In the genomic region with DNA sequence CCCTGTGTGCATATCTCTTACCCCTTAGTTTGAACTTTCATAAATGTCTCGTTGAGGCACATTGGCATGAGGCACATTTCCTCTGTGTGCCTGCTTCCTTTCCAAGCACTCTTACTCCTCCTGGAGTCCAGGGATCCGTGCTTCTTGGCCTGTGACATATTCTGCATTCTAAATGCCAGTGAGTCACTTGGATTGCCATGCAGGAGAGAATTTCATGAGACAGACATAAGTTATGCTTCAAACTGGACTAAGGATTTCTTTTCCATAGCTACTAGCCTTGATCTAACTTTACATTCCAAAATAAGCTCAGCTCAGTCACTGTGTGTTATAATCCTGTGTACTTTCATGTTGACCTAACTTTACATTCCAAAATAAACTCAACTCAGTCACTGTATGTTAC, we compare ENCODE assay signal across 27 mouse cellular contexts. TPM values are rescaled to one million over a fixed set of nuclear protein-coding genes. Genes with fewer than 3 reads are reported as not detected.
"Had no signal": no experiment of that assay in that cellular context is flagged by ENCODE, and none has a peak within 500 bp of the region (broad histone marks: within the 10 kb centered on the region; RNA-seq: fewer than 3 reads in every experiment).

No protein-coding gene starts in this region.

- H3K27ac ChIP-seq: kidney, postnatal 0 days; left cerebral cortex, adult 2 months; liver, embryonic 12.5 days; liver, embryonic 15.5 days; stomach, embryonic 15.5 days had no signal

- ATAC-seq: liver, embryonic 12.5 days had no signal

- H3K27me3 ChIP-seq: liver, embryonic 12.5 days; liver, embryonic 15.5 days; stomach, embryonic 15.5 days had no signal

- H3K4me1 ChIP-seq: liver, embryonic 12.5 days; liver, embryonic 15.5 days; stomach, embryonic 15.5 days had no signal

- H3K9ac ChIP-seq: liver, embryonic 12.5 days; liver, embryonic 15.5 days; stomach, embryonic 15.5 days had no signal

- DNase-seq: kidney, adult 2 months; kidney, postnatal 25 days; layer of hippocampus, postnatal 36 days; lung, adult 2 months; lung, postnatal 14 days; lung, postnatal 4 days; midbrain, embryonic 14.5 days; right cerebral cortex, adult 18-20 months; right cerebral cortex, postnatal 14 days; right cerebral cortex, postnatal 4 days; thymus, adult 18-20 months; thymus, postnatal 14 days; thymus, postnatal 4 days had no signal

- H3K4me3 ChIP-seq: left cerebral cortex, adult 2 months; liver, embryonic 12.5 days; liver, embryonic 15.5 days; stomach, embryonic 15.5 days had no signal

- H3K9me3 ChIP-seq: liver, embryonic 12.5 days; liver, embryonic 15.5 days; stomach, embryonic 15.5 days had no signal

- H3K4me2 ChIP-seq: liver, embryonic 12.5 days; liver, embryonic 15.5 days; midbrain, embryonic 11.5 days; stomach, embryonic 15.5 days had no signal

- H3K36me3 ChIP-seq: liver, embryonic 12.5 days; liver, embryonic 15.5 days; stomach, embryonic 15.5 days had no signal

RNA-seq across cellular contexts. Expression of a gene that starts 4.1 kb away (rescaled TPM):
- polyA plus RNA-seq: midbrain, embryonic 11.5 days; midbrain, embryonic 14.5 days had no signal

RNA-seq across cellular contexts. Expression of a gene that starts 36.9 kb away (rescaled TPM):
- polyA plus RNA-seq: kidney, embryonic 14.5 days; kidney, postnatal 0 days; limb, embryonic 11.5 days; limb, embryonic 14.5 days; liver, embryonic 12.5 days; liver, embryonic 15.5 days; lung, adult 2 months; lung, embryonic 16.5 days; midbrain, embryonic 11.5 days; midbrain, embryonic 14.5 days; midbrain, postnatal 0 days; neural tube, embryonic 11.5 days; neural tube, embryonic 14.5 days; stomach, embryonic 15.5 days; testis, adult 2 months had no signal

RNA-seq across cellular contexts. Expression of a gene that starts 49.0 kb away (rescaled TPM):
- polyA plus RNA-seq: kidney, adult 2 months; kidney, embryonic 14.5 days; kidney, postnatal 0 days; limb, embryonic 11.5 days; limb, embryonic 14.5 days; liver, embryonic 12.5 days; liver, embryonic 15.5 days; lung, adult 2 months; lung, embryonic 16.5 days; midbrain, embryonic 11.5 days; midbrain, embryonic 14.5 days; midbrain, postnatal 0 days; neural tube, embryonic 11.5 days; neural tube, embryonic 14.5 days; stomach, embryonic 15.5 days; testis, adult 2 months had no signal
